Mouse (Mus musculus) kidney, adult 2 months (tissue): ENCODE data around the gene Hoxd13. TPM values are rescaled to one million over a fixed set of nuclear protein-coding genes. Genes with fewer than 3 reads are reported as not detected.

Experiments used
- DNase-seq: peaks from one replicate; pipeline ENCODE4 v3.0.0; 2021
- H3K27ac ChIP-seq: fragments of 200-500 bp; 2 replicates; pipeline ENCODE4 v1.5.1; 2012; ENCODE audit warnings: low read depth, low read length, control low read depth, inconsistent platforms; ENCODE audit not compliant: insufficient read depth
- H3K27me3 ChIP-seq: fragments of 200-500 bp; replicated peaks from 2 replicates; pipeline ENCODE4 v1.6.1; 2012; ENCODE audit warnings: mild to moderate bottlenecking, moderate library complexity, low read length, inconsistent platforms; ENCODE audit not compliant: control insufficient read depth, insufficient read depth
- H3K36me3 ChIP-seq: fragments of 200-500 bp; 2 replicates; pipeline ENCODE4 v1.6.1; 2012; ENCODE audit warnings: mild to moderate bottlenecking, moderate library complexity, low read length, inconsistent platforms; ENCODE audit not compliant: control insufficient read depth, insufficient read depth
- H3K4me1 ChIP-seq: fragments of 200-500 bp; 2 replicates; pipeline ENCODE4 v1.6.1; 2011; ENCODE audit warnings: low read length; ENCODE audit not compliant: control insufficient read depth, insufficient read depth
- H3K4me3 ChIP-seq: fragments of 200-500 bp; 2 replicates; pipeline ENCODE4 v1.5.1; 2011; ENCODE audit warnings: mild to moderate bottlenecking, low read depth, low read length, control low read depth; ENCODE audit not compliant: insufficient read depth
- CTCF ChIP-seq: fragments of 200-500 bp; conservative IDR thresholded peaks from 2 replicates; pipeline ENCODE4 v1.5.1; 2011; ENCODE audit warnings: low read depth, mild to moderate bottlenecking, control low read depth, low read length, moderate library complexity, mixed read lengths; ENCODE audit not compliant: insufficient read depth, insufficient read length
- POLR2A ChIP-seq: fragments of 200-500 bp; IDR thresholded peaks from one replicate; pipeline ENCODE4 v1.6.1; 2011; ENCODE audit warnings: low read depth, low read length, control low read depth
- WGBS: fragments of 180-500 bp; shearing (Covaris S2); methylation state at CpG from one replicate; pipeline ENCODE4 v1.1.7; 2018; 5-methylcytosine and 5-hydroxymethylcytosine counted together
- polyA plus RNA-seq: library from polyadenylated mRNA; depleted of rRNA; stranded (reverse); fragments of >200 nt; gene quantifications from 2 replicates; pipeline ENCODE4 v1.2.3, GENCODE M21; 2012

The Hoxd13 gene
- polyA plus RNA-seq, 1 experiment = not detected

- TF ChIP-seq CTCF (no peak), POLR2A (no peak)
- Histone ChIP-seq H3K36me3 (no peaks in the 10 kb centered on the region), H3K27ac (peak overlapping the region; percentile 78), H3K4me3 (no peak overlapping the region), H3K27me3 (no peaks in the 10 kb centered on the region), H3K4me1 (no peaks in the 10 kb centered on the region)
- WGBS = 63% methylated on average over 6 of the region's 6 CpGs
- no peak for DNase-seq
Measured at GRCm38 (mm10) chr2:74702820-74703219, 34.7 kb downstream of the Hoxd13 start.

- Histone ChIP-seq H3K4me3 (no peak overlapping the region), H3K4me1 (no peaks in the 10 kb centered on the region), H3K36me3 (no peaks in the 10 kb centered on the region), H3K27me3 (no peaks in the 10 kb centered on the region), H3K27ac (peak overlapping the region; percentile 97)
- no peak for DNase-seq
- TF ChIP-seq POLR2A = no peak
- no peak for TF ChIP-seq CTCF
- 61% methylated on average over 10 of the region's 10 CpGs for WGBS
Measured at GRCm38 (mm10) chr2:74703317-74703716, 35.2 kb downstream of the Hoxd13 start.

DNA sequence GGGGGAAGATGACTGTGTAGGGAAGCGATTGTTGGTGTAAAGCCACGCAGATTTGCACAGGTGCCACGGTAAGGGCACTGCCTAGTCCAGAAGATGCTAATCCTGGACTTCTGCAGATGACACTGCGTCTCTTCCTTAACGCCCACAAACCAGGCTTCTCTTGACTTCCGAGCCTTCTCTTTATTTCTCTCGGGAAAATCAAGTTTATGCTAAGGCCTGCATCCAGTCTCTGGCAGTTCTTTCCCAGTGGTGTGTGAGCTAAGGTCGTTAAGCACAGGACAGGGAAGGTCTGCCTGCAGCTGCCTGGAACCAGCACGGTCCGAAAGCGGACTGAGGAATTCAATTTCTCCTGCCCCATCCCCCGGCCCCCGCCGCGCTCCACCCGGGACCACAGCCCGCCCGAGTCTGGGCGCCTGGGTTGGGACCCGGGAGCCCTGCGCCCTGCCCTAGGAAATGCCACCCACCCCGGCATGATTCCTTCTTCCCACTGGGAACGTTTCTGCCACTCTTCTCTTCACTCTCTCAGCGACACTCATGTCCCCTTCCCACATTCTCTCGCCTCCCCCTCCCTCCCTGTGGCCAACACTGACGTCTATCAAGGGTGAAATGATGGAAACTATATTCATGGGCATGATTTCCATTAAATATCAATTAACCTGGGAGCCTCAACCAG is 35.7 kb downstream of the Hoxd13 start:
- peak overlapping the region; percentile 97 for H3K27ac ChIP-seq
- no peaks in the 10 kb centered on the region for H3K27me3 ChIP-seq
- H3K4me1 ChIP-seq = peaks cover 3% of the 10 kb centered on the region; the same call in 1 of the 2 replicates

DNA sequence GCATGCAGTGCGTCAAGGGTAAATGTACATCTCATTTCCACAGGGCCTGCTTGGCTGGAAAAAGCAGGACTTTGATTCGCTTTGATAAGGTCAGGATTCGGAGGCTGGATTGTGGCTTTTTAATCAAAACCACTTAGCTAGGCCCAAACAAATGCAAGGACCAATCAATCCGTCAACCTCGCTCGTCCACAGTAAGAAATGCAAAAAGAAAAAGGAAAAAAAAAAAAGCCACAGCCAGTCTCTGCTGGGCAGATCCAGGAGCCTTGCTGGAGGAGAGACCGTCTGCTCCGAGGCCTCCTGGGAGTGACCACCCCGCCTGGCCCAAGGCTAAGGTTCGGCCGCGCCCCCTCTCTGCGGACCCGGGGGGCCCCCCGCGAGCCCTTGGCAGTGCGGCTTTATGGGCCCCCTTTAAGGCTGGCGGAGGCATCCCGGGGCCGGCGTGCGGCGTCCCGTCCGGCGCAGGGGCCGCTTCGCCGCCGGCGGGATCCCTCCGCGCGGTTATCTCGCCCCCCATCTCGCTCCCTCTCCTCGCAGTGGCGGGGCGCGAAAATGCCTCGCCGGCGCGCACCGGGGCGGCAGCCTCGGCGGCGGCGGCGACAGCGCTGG is 36.4 kb downstream of the Hoxd13 start, which contains the start of gene Hoxd8:
Gene Hoxd8 (plus strand): TSS at position 223 of the 606 bp plus-strand sequence.
- H3K27ac ChIP-seq = peak within 1 kb of the TSS; percentile 97
- peak; percentile 90 for DNase-seq
- H3K36me3 ChIP-seq = no peaks in the 10 kb centered on the region
- 2% methylated on average over 50 of the region's 52 CpGs for WGBS
- H3K4me3 ChIP-seq = peak within 1 kb of the TSS; percentile 72
- H3K27me3 ChIP-seq = no peaks in the 10 kb centered on the region
- TF ChIP-seq POLR2A (no peak), CTCF (no peak)
- H3K4me1 ChIP-seq = peaks cover 3% of the 10 kb centered on the region; the same call in 1 of the 2 replicates

More for the DNA sequence above, 35.7 kb downstream of the Hoxd13 start:
- DNase-seq = peak; percentile 83
- no peak for TF ChIP-seq CTCF
- no peak for TF ChIP-seq POLR2A
- H3K36me3 ChIP-seq = no peaks in the 10 kb centered on the region
- WGBS = 39% methylated on average over 26 of the region's 26 CpGs
- H3K4me3 ChIP-seq = peak overlapping the region; percentile 72

DNA sequence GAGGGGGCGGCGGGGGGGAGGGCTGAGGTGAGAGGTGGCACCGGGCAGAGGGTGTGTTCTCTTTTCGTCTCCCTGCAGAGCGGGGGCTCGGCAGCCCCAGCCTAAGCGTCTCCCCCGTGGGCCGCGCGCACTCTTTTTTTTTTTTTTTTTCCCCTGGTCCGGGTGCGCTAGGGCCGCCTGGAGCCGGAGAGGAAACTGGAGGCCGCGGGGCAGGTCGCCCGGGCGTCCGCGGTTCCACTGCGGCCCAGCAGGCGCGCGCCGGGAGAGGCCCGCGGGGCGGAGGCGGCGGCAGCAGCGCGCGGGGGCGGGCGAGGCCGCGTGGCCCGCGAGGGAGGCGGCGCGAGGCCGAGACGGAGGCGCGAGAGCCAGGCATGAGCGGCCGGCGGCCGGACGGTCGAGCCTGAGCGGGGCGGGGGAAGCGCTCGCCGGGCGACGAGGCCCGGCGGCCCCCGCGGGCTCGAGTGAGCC is 36.9 kb downstream of the Hoxd13 start:
- no peaks in the 10 kb centered on the region for H3K36me3 ChIP-seq
- TF ChIP-seq CTCF (no peak), POLR2A (no peak)
- DNase-seq = peak; percentile 66
- H3K27ac ChIP-seq = peak overlapping the region; percentile 97
- WGBS = under 1% methylated on average over 53 of the region's 66 CpGs
- H3K4me1 ChIP-seq = peaks cover 3% of the 10 kb centered on the region; the same call in 1 of the 2 replicates
- H3K4me3 ChIP-seq = peak overlapping the region; percentile 72
- H3K27me3 ChIP-seq = no peaks in the 10 kb centered on the region

DNA sequence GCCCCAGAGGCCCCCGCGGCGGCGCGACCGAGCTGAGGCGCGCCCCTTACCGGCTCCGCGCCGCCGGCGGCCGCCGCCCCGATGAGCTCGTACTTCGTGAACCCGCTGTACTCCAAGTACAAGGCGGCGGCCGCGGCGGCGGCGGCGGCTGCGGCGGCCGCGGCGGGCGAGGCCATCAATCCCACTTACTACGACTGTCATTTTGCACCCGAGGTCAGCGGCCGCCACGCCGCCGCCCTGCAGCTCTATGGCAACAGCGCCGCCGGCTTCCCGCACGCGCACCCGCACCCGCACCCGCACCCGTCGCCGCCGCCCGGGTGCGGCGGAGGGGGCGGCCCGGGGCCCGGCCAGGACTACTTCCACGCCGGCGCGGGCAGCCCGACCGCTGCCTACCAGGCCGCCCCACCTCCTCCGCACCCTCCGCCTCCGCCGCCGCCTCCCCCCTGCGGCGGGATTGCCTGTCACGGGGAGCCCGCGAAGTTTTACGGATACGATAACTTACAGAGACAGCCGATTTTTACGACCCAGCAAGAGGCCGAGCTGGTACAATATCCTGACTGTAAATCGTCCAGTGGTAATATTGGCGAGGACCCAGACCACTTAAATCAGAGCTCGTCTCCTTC is 37.5 kb downstream of the Hoxd13 start:
- H3K27ac ChIP-seq = peak overlapping the region; percentile 97
- H3K27me3 ChIP-seq = no peaks in the 10 kb centered on the region
- H3K36me3 ChIP-seq = no peaks in the 10 kb centered on the region
- 1% methylated on average over 84 of the region's 85 CpGs for WGBS
- H3K4me3 ChIP-seq = peak overlapping the region; percentile 72
- peak; percentile 81 for DNase-seq
- TF ChIP-seq POLR2A = no peak
- no peak for TF ChIP-seq CTCF
- H3K4me1 ChIP-seq = peaks cover 3% of the 10 kb centered on the region; the same call in 1 of the 2 replicates
